Mouse (Mus musculus): ENCODE data around the gene Dusp11.
"Not testable (repeated sequence)": the region's sequence is repeated elsewhere in the genome, so short reads cannot be mapped to it uniquely, and the experiment has no call there.

The Dusp11 gene

GRCm38 (mm10) chr6:85935646-85936045, 25.8 kb downstream of the Dusp11 start:
- DNase-seq (ENCODE audit: low spot score): no peak

GRCm38 (mm10) chr6:85934047-85934446, 27.4 kb downstream of the Dusp11 start:
- DNase-seq (ENCODE audit: low spot score): no peak

GRCm38 (mm10) chr6:85929312-85929711, 32.2 kb downstream of the Dusp11 start:
- no peak for DNase-seq (ENCODE audit: low spot score)

- DNase-seq (ENCODE audit: low spot score): no peak
These were observed 33.7 kb downstream of the Dusp11 start for GRCm38 (mm10) chr6:85927476-85928464.

GRCm38 (mm10) chr6:85926709-85927108, 34.8 kb downstream of the Dusp11 start:
- DNase-seq (ENCODE audit: low spot score): no peak

- no peak for DNase-seq (ENCODE audit: low spot score)
These were observed 37.8 kb downstream of the Dusp11 start for GRCm38 (mm10) chr6:85923643-85924042.

GRCm38 (mm10) chr6:85919401-85919800, 42.1 kb downstream of the Dusp11 start:
- no peak for DNase-seq (ENCODE audit: low spot score)

GRCm38 (mm10) chr6:85918341-85918740, 43.1 kb downstream of the Dusp11 start:
- DNase-seq (ENCODE audit: low spot score): not testable (repeated sequence)

GRCm38 (mm10) chr6:85916596-85916995, 44.9 kb downstream of the Dusp11 start:
- no peak for DNase-seq (ENCODE audit: low spot score)

- DNase-seq (ENCODE audit: low spot score): peak; percentile 87
These were observed 45.6 kb downstream of the Dusp11 start, which contains the start of gene Nat8f1 for GRCm38 (mm10) chr6:85915539-85916513. TSS of gene Nat8f1 (minus strand) at chr6:85915687.

- DNase-seq (ENCODE audit: low spot score): no peak
These were observed 46.3 kb downstream of the Dusp11 start for GRCm38 (mm10) chr6:85915141-85915538.

- DNase-seq (ENCODE audit: low spot score): no peak
These were observed 49.9 kb downstream of the Dusp11 start, which contains the start of gene Tprkb for GRCm38 (mm10) chr6:85911587-85911986. TSS of gene Tprkb (plus strand) at chr6:85911865.

- DNase-seq (ENCODE audit: low spot score): no peak
These were observed 51.8 kb downstream of the Dusp11 start for GRCm38 (mm10) chr6:85909704-85910103.

GRCm38 (mm10) chr6:85908341-85908740, 53.1 kb downstream of the Dusp11 start:
- no peak for DNase-seq (ENCODE audit: low spot score)

- not testable (repeated sequence) for DNase-seq (ENCODE audit: low spot score)
These were observed 54.5 kb downstream of the Dusp11 start for GRCm38 (mm10) chr6:85906911-85907351.

- peak; percentile 73 for DNase-seq (ENCODE audit: low spot score)
These were observed 56.8 kb downstream of the Dusp11 start, which contains the start of gene Nat8f4 for GRCm38 (mm10) chr6:85904642-85905061. TSS of gene Nat8f4 (minus strand) at chr6:85904884.

- no peak for DNase-seq (ENCODE audit: low spot score)
These were observed 59.2 kb downstream of the Dusp11 start for GRCm38 (mm10) chr6:85902303-85902702.

- not testable (repeated sequence) for DNase-seq (ENCODE audit: low spot score)
These were observed 62.6 kb downstream of the Dusp11 start for GRCm38 (mm10) chr6:85898596-85899475.

- not testable (repeated sequence) for DNase-seq (ENCODE audit: low spot score)
These were observed 66.3 kb downstream of the Dusp11 start for GRCm38 (mm10) chr6:85895061-85895648.

Data from urinary bladder, postnatal 14 days (tissue).